16 mouse cellular contexts compared by ENCODE assay signal in genomic region chr8:39315521-39316233, GRCm38 (mm10).
DNase-seq lines count a peak whose midpoint lies in the region; ATAC-seq and TF ChIP-seq lines count a peak whose summit lies in the region.
"Had no signal": no experiment of that assay in that cellular context is flagged by ENCODE, and none has a peak within 500 bp of the region (broad histone marks: within the 10 kb centered on the region; RNA-seq: fewer than 3 reads in every experiment).

No protein-coding gene starts in this region.

- no peaks in the 10 kb centered on the region for H3K27me3 ChIP-seq in intestine, postnatal 0 days (replicated peaks; ENCODE audit: control insufficient read depth, insufficient read depth, low read length)

- 90% methylated on average over 10 of the region's 10 CpGs for WGBS in intestine, postnatal 0 days

- TF ChIP-seq CTCF in intestine, postnatal 0 days (IDR thresholded peaks at IDR 0.05; ENCODE audit: low read depth): no peak

- no peaks in the 10 kb centered on the region for H3K36me3 ChIP-seq in intestine, postnatal 0 days (ENCODE audit: control insufficient read depth, insufficient read depth)

- H3K9ac ChIP-seq in intestine, postnatal 0 days (ENCODE audit: low read depth, low read length): no peak overlapping the region
- H3K9ac ChIP-seq: liver, postnatal 0 days had no signal

- no peak overlapping the region for H3K27ac ChIP-seq in intestine, postnatal 0 days (ENCODE audit: low read depth, low read length)
- H3K27ac ChIP-seq: gastrocnemius, adult 2 months had no signal

- no peaks in the 10 kb centered on the region for H3K9me3 ChIP-seq in intestine, postnatal 0 days (ENCODE audit: control insufficient read depth)

- ATAC-seq in intestine, postnatal 0 days: no peak
- ATAC-seq: liver, postnatal 0 days had no signal

- H3K4me2 ChIP-seq in intestine, postnatal 0 days (replicated peaks; ENCODE audit: low read depth): no peak overlapping the region

- peak; percentile 12 to 56 for DNase-seq in frontal cortex, postnatal 36 days (ENCODE audit: low spot score in 2 of 2)
- no peak for DNase-seq in frontal cortex, postnatal 10 days (ENCODE audit: low spot score in 2 of 2)
- peak; percentile 8 for DNase-seq in right cerebral cortex, postnatal 25 days
- DNase-seq in right cerebral cortex, postnatal 14 days: no peak
- peak; percentile 19 to 33 for DNase-seq in cerebellum, postnatal 25 days
- no peak for DNase-seq in heart, adult 11 months
- DNase-seq in lung, postnatal 10 days: no peak
- DNase-seq: adrenal gland, postnatal 14 days; gastrocnemius, adult 2 months; heart, adult 18-20 months; kidney, adult 9 months; kidney, postnatal 4 days; liver; liver, postnatal 0 days; lung, postnatal 36 days had no signal

- H3K4me1 ChIP-seq in intestine, postnatal 0 days (replicated peaks; ENCODE audit: control insufficient read depth, insufficient read depth, low read length): no peaks in the 10 kb centered on the region

- H3K4me3 ChIP-seq in intestine, postnatal 0 days (ENCODE audit: low read depth, low read length): no peak overlapping the region
- H3K4me3 ChIP-seq: gastrocnemius, adult 2 months had no signal

Comparison
In these comparisons a context has a peak if more than half of its experiments do, and no peak if none do; other contexts are left out.
1. DNase-seq: peak in frontal cortex, postnatal 36 days (2 of 2), right cerebral cortex, postnatal 25 days (single experiment) and cerebellum, postnatal 25 days (2 of 2); none in frontal cortex, postnatal 10 days (0 of 2), right cerebral cortex, postnatal 14 days (single experiment), heart, adult 11 months (single experiment) and lung, postnatal 10 days (single experiment).